Mouse (Mus musculus) left cerebral cortex, adult 8-10 months (tissue): ENCODE data around the gene Cc2d2a. TPM values are rescaled to one million over a fixed set of nuclear protein-coding genes. Genes with fewer than 3 reads are reported as not detected.

Source experiments
- total RNA-seq, 4 experiments: library from RNA; stranded (reverse); gene quantifications; 2 replicates each; pipeline ENCODE4 v1.2.4; 2022

The Cc2d2a gene
- total RNA-seq, 4 experiments from 2014 or later, result 16.9 to 19.0 (median 17.3) TPM

Other genes with a start within 250 kb of the Cc2d2a start
- 1 to 10 TPM in 2 of 4 experiments, under 1 TPM in 2; 0.73 to 1.7 (median 1.1) TPM for gene C1qtnf7, start 146.8 kb upstream of the Cc2d2a start, total RNA-seq
- not detected for gene Bst1, start 156.5 kb downstream of the Cc2d2a start, total RNA-seq
- 10 to 100 TPM; 78.9 to 91.7 (median 86.3) TPM for gene Fbxl5, start 159.3 kb downstream of the Cc2d2a start, total RNA-seq
- gene Cd38, start 206.2 kb downstream of the Cc2d2a start, total RNA-seq, result 1 to 10 TPM; 1.5 to 2.5 (median 1.8) TPM